20 mouse cellular contexts compared by ENCODE assay signal in the genomic region with DNA sequence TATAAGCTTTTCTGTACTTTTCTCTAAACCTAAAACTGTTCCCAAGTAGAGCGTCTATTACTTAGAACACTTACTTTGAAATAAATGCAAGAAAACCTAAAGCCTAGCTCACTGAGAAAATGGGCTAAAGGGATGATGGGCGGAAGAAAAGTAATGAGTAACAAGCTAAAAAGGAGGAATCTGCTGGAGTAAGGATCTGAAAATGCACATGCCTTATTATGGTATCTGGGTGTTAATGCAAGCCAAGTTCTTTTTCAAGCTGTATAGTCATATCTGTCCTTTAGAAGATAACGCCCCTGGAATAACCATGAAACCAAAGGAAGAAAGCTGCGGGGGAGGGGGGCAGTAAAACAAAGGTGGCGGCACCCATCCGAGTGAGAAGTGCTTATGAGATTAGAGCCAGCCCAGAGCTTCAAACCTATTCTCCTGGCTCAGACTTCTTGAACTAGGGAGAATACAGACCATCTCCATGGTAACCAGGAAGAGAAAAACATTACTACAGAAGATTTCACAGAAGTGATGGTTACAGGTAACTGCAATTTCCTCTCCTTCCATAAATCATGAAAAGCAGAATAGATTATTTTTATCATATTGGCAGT. TPM values are rescaled to one million over a fixed set of nuclear protein-coding genes. Genes with fewer than 3 reads are reported as not detected.
DNase-seq lines count a peak whose midpoint lies in the region; ATAC-seq lines count a peak whose summit lies in the region.
"Had no signal": no experiment of that assay in that cellular context is flagged by ENCODE, and none has a peak within 500 bp of the region (broad histone marks: within the 10 kb centered on the region; RNA-seq: fewer than 3 reads in every experiment).

No protein-coding gene starts in this region.

- DNase-seq in frontal cortex, postnatal 25 days (ENCODE audit: low spot score in 2 of 2) = no peak
- DNase-seq in midbrain, embryonic 10.5 days (ENCODE audit: low spot score) = no peak
- DNase-seq in cerebellum, adult 11-12 months = no peak
- no peak for DNase-seq in gastrocnemius, adult 8-10 months (ENCODE audit: low spot score in 2 of 2)
- DNase-seq: adrenal gland, adult 2 months; adrenal gland, postnatal 25 days; cerebellum, adult 11 months; cerebellum, adult 9-10 months; cerebellum, postnatal 25 days; gastrocnemius, postnatal 10 days; kidney, adult 2 months had no signal

- H3K4me1 ChIP-seq in midbrain, embryonic 15.5 days = peaks cover 19% of the 10 kb centered on the region
- H3K4me1 ChIP-seq in midbrain, embryonic 10.5 days = peaks cover 18% of the 10 kb centered on the region
- H3K4me1 ChIP-seq in intestine, embryonic 15.5 days (replicated peaks) = 0 out of 2 replicates have a peak, but pooled peaks cover 3% of the 10 kb centered on the region

- no peak overlapping the region for H3K4me3 ChIP-seq in midbrain, embryonic 15.5 days
- no peak overlapping the region for H3K4me3 ChIP-seq in midbrain, embryonic 10.5 days
- H3K4me3 ChIP-seq in intestine, embryonic 15.5 days (replicated peaks) = no peak overlapping the region
- H3K4me3 ChIP-seq: embryonic facial prominence, embryonic 12.5 days; forebrain, embryonic 13.5 days; heart, embryonic 12.5 days; hindbrain, embryonic 10.5 days had no signal

- 45% methylated on average over 6 of the region's 6 CpGs for WGBS in midbrain, embryonic 15.5 days
- 54% methylated on average over 6 of the region's 6 CpGs for WGBS in midbrain, embryonic 10.5 days
- WGBS in intestine, embryonic 15.5 days = 61% methylated on average over 6 of the region's 6 CpGs

- H3K27me3 ChIP-seq in midbrain, embryonic 15.5 days (replicated peaks) = no peaks in the 10 kb centered on the region
- peaks cover 24% of the 10 kb centered on the region for H3K27me3 ChIP-seq in midbrain, embryonic 10.5 days (ENCODE audit: low read depth, poor library complexity, severe bottlenecking)
- no peaks in the 10 kb centered on the region for H3K27me3 ChIP-seq in intestine, embryonic 15.5 days (replicated peaks)

- 0 out of 2 replicates have a peak overlapping the region, but pooled peaks have one; percentile 29 for H3K27ac ChIP-seq in midbrain, embryonic 15.5 days
- no peak overlapping the region for H3K27ac ChIP-seq in midbrain, embryonic 10.5 days (replicated peaks)
- H3K27ac ChIP-seq in intestine, embryonic 15.5 days = no peak overlapping the region
- H3K27ac ChIP-seq: embryonic facial prominence, embryonic 12.5 days; forebrain, embryonic 13.5 days; hindbrain, embryonic 10.5 days; hindbrain, embryonic 14.5 days had no signal

- ATAC-seq in frontal cortex, adult (ENCODE audit: low TSS enrichment) = peak; percentile 66
- ATAC-seq in midbrain, embryonic 15.5 days (replicated peaks) = peak; percentile 46; the same call in 1 of the 2 replicates
- peak; percentile 52 for ATAC-seq in intestine, embryonic 15.5 days
- ATAC-seq: forebrain, embryonic 13.5 days; inflammation-experienced regulatory T-cells, adult 6 months had no signal

- H3K9ac ChIP-seq in midbrain, embryonic 15.5 days = no peak overlapping the region
- H3K9ac ChIP-seq in intestine, embryonic 15.5 days = no peak overlapping the region
- H3K9ac ChIP-seq: embryonic facial prominence, embryonic 12.5 days; forebrain, embryonic 13.5 days; heart, embryonic 12.5 days; hindbrain, embryonic 14.5 days had no signal

- H3K4me2 ChIP-seq in midbrain, embryonic 15.5 days = peak overlapping the region; percentile 8; the same call in 1 of the 2 replicates
- no peak overlapping the region for H3K4me2 ChIP-seq in intestine, embryonic 15.5 days (replicated peaks)
- H3K4me2 ChIP-seq: embryonic facial prominence, embryonic 12.5 days; forebrain, embryonic 13.5 days; heart, embryonic 12.5 days; hindbrain, embryonic 14.5 days had no signal

- no peaks in the 10 kb centered on the region for H3K36me3 ChIP-seq in midbrain, embryonic 15.5 days (replicated peaks)
- H3K36me3 ChIP-seq in midbrain, embryonic 10.5 days = no peaks in the 10 kb centered on the region
- no peaks in the 10 kb centered on the region for H3K36me3 ChIP-seq in intestine, embryonic 15.5 days
- H3K36me3 ChIP-seq: embryonic facial prominence, embryonic 12.5 days; heart, embryonic 12.5 days; hindbrain, embryonic 10.5 days had no signal

- no peaks in the 10 kb centered on the region for H3K9me3 ChIP-seq in midbrain, embryonic 15.5 days
- peaks cover 4% of the 10 kb centered on the region; the same call in 1 of the 2 replicates for H3K9me3 ChIP-seq in midbrain, embryonic 10.5 days (replicated peaks)
- no peaks in the 10 kb centered on the region for H3K9me3 ChIP-seq in intestine, embryonic 15.5 days
- H3K9me3 ChIP-seq: embryonic facial prominence, embryonic 12.5 days; forebrain, embryonic 13.5 days had no signal

RNA-seq across cellular contexts. Expression of gene Prkg2, which starts 5.5 kb away (rescaled TPM):
- polyA plus RNA-seq in midbrain, embryonic 15.5 days (2015; fragmentation: Nextera tagmentation; extraction: Ambion mirVana) = 1.7 and 2.7 TPM in 2 replicates
- polyA plus RNA-seq in midbrain, embryonic 10.5 days (2016; fragmentation: Nextera tagmentation; extraction: Ambion mirVana) = 0.90 and 1.6 TPM in 2 replicates
- polyA plus RNA-seq in intestine, embryonic 15.5 days (2015; fragmentation: Nextera tagmentation; extraction: Ambion mirVana) = 36.5 and 41.1 TPM in 2 replicates
- total RNA-seq in gastrocnemius, adult 8-10 months (2022) = 1 to 10 TPM in 2 of 4 experiments, under 1 TPM in 2; 0.53 to 1.3 (median 0.85) TPM
- polyA plus RNA-seq: inflammation-experienced regulatory T-cells, adult 6 months had no signal

Comparison
In these comparisons a context has a peak if more than half of its experiments do, and no peak if none do; other contexts are left out.
1. RNA of gene Prkg2, which starts 5.5 kb away (polyA plus RNA-seq): 36.5 to 41.1 TPM in intestine, embryonic 15.5 days; 1.7 to 2.7 TPM in midbrain, embryonic 15.5 days and 0.90 to 1.6 TPM in midbrain, embryonic 10.5 days; every median in the first group is over 10 times any median in the second.
2. Peak in every context shown above with its lines, with median percentiles within 50 percentile points of each other: ATAC-seq.